Mouse (Mus musculus): ENCODE results near the gene Ube2l3. TPM values are rescaled to one million over a fixed set of nuclear protein-coding genes. Genes with fewer than 3 reads are reported as not detected.

The Ube2l3 gene
- polyA plus RNA-seq, 1 experiment from 2014 or later: 360 TPM

GRCm38 (mm10) chr16:17132089-17132905, 70.2 kb downstream of the Ube2l3 start, which contains the start of gene Sdf2l1:
Sdf2l1 (minus strand) TSS chr16:17132383.
- Histone ChIP-seq H3K4me3 (replicated peaks) (peak within 1 kb of the TSS; percentile 67), H3K36me3 (no peaks in the 10 kb centered on the region), H3K27me3 (no peaks in the 10 kb centered on the region), H3K4me1 (peaks cover 20% of the 10 kb centered on the region), H3K9ac (peak within 1 kb of the TSS; percentile 71), H3K9me3 (replicated peaks) (no peaks in the 10 kb centered on the region), H3K27ac (peak within 1 kb of the TSS; percentile 64), H3K4me2 (peak within 1 kb of the TSS; percentile 98)
- under 1% methylated on average over 47 of the region's 47 CpGs for WGBS
- ATAC-seq (replicated peaks; ENCODE audit: low FRiP score): peak; percentile 99

- Histone ChIP-seq H3K36me3 (no peaks in the 10 kb centered on the region), H3K9ac (peak overlapping the region; percentile 71), H3K4me2 (peak overlapping the region; percentile 98), H3K27me3 (no peaks in the 10 kb centered on the region), H3K9me3 (replicated peaks) (no peaks in the 10 kb centered on the region), H3K4me3 (replicated peaks) (peak overlapping the region; percentile 67), H3K4me1 (peaks cover 20% of the 10 kb centered on the region), H3K27ac (peak overlapping the region; percentile 64)
- peak; percentile 2 for ATAC-seq (replicated peaks; ENCODE audit: low FRiP score)
- 3% methylated on average over 43 of the region's 43 CpGs for WGBS
Observed at GRCm38 (mm10) chr16:17131191-17132088, 71.0 kb downstream of the Ube2l3 start.

GRCm38 (mm10) chr16:17127292-17127691, 75.2 kb downstream of the Ube2l3 start:
- Histone ChIP-seq H3K27me3 (no peaks in the 10 kb centered on the region), H3K4me3 (replicated peaks) (no peak overlapping the region), H3K27ac (no peak overlapping the region), H3K4me2 (no peak overlapping the region), H3K36me3 (peaks cover 11% of the 10 kb centered on the region), H3K9me3 (replicated peaks) (no peaks in the 10 kb centered on the region), H3K4me1 (peaks cover 46% of the 10 kb centered on the region), H3K9ac (no peak overlapping the region)
- ATAC-seq (replicated peaks; ENCODE audit: low FRiP score): no peak
- WGBS: 83% methylated on average over 1 of the region's 1 CpGs

GRCm38 (mm10) chr16:17124871-17125520, 77.5 kb downstream of the Ube2l3 start, which contains the start of gene 2610318N02Rik:
2610318N02Rik (minus strand) TSS chr16:17125167.
- Histone ChIP-seq H3K4me1 (peaks cover 35% of the 10 kb centered on the region), H3K4me3 (replicated peaks) (peak within 1 kb of the TSS; percentile 61), H3K9ac (peak within 1 kb of the TSS; percentile 64), H3K9me3 (replicated peaks) (no peaks in the 10 kb centered on the region), H3K27ac (peak within 1 kb of the TSS; percentile 86), H3K27me3 (no peaks in the 10 kb centered on the region), H3K4me2 (peak within 1 kb of the TSS; percentile 81), H3K36me3 (peaks cover 31% of the 10 kb centered on the region)
- ATAC-seq (replicated peaks; ENCODE audit: low FRiP score): peak; percentile 94
- WGBS: under 1% methylated on average over 25 of the region's 25 CpGs

GRCm38 (mm10) chr16:17124119-17124870, 78.2 kb downstream of the Ube2l3 start:
- Histone ChIP-seq H3K9ac (peak overlapping the region; percentile 64), H3K4me3 (replicated peaks) (peak overlapping the region; percentile 61), H3K4me1 (peaks cover 35% of the 10 kb centered on the region), H3K9me3 (replicated peaks) (no peaks in the 10 kb centered on the region), H3K27me3 (no peaks in the 10 kb centered on the region), H3K4me2 (peak overlapping the region; percentile 81), H3K27ac (peak overlapping the region; percentile 86), H3K36me3 (peaks cover 38% of the 10 kb centered on the region)
- ATAC-seq (replicated peaks; ENCODE audit: low FRiP score): peak; percentile 68
- WGBS: 2% methylated on average over 22 of the region's 22 CpGs

GRCm38 (mm10) chr16:17121569-17121968, 80.9 kb downstream of the Ube2l3 start:
- Histone ChIP-seq H3K4me3 (replicated peaks) (no peak overlapping the region), H3K4me1 (peaks cover 35% of the 10 kb centered on the region), H3K9me3 (replicated peaks) (no peaks in the 10 kb centered on the region), H3K4me2 (no peak overlapping the region), H3K9ac (no peak overlapping the region), H3K27ac (no peak overlapping the region), H3K27me3 (no peaks in the 10 kb centered on the region), H3K36me3 (peaks cover 58% of the 10 kb centered on the region)
- 71% methylated on average over 14 of the region's 14 CpGs for WGBS
- ATAC-seq (replicated peaks; ENCODE audit: low FRiP score): no peak

- no peaks in the 10 kb centered on the region for H3K9me3 ChIP-seq (replicated peaks)
- peaks cover 89% of the 10 kb centered on the region for H3K36me3 ChIP-seq
- no peak overlapping the region for H3K4me2 ChIP-seq
- WGBS: 86% methylated on average over 5 of the region's 5 CpGs
- no peak for ATAC-seq (replicated peaks; ENCODE audit: low FRiP score)
- H3K4me1 ChIP-seq: peaks cover 2% of the 10 kb centered on the region; the same call in 1 of the 2 replicates
- no peaks in the 10 kb centered on the region for H3K27me3 ChIP-seq
- H3K27ac ChIP-seq: no peak overlapping the region
- no peak overlapping the region for H3K9ac ChIP-seq
- no peak overlapping the region for H3K4me3 ChIP-seq (replicated peaks)
Observed at GRCm38 (mm10) chr16:17117309-17117799, 85.1 kb downstream of the Ube2l3 start.

- Histone ChIP-seq H3K4me3 (replicated peaks) (peak within 1 kb of the TSS; percentile 71), H3K4me2 (peak within 1 kb of the TSS; percentile 65), H3K9me3 (replicated peaks) (no peaks in the 10 kb centered on the region), H3K36me3 (peaks cover 65% of the 10 kb centered on the region), H3K27me3 (no peaks in the 10 kb centered on the region), H3K27ac (peak within 1 kb of the TSS; percentile 48), H3K9ac (peak within 1 kb of the TSS; percentile 52), H3K4me1 (peaks cover 14% of the 10 kb centered on the region)
- peak; percentile 84 for ATAC-seq (replicated peaks; ENCODE audit: low FRiP score)
- WGBS: 9% methylated on average over 38 of the region's 38 CpGs
Observed at GRCm38 (mm10) chr16:17110771-17111743, 91.4 kb downstream of the Ube2l3 start, which contains the start of gene Ppil2. Ppil2 (minus strand) TSS chr16:17111257.

- no peak overlapping the region for H3K9ac ChIP-seq
- peaks cover 14% of the 10 kb centered on the region for H3K4me1 ChIP-seq
- peaks cover 92% of the 10 kb centered on the region for H3K36me3 ChIP-seq
- H3K4me3 ChIP-seq (replicated peaks): no peak overlapping the region
- WGBS: 76% methylated on average over 4 of the region's 4 CpGs
- H3K9me3 ChIP-seq (replicated peaks): no peaks in the 10 kb centered on the region
- H3K27ac ChIP-seq: no peak overlapping the region
- no peak for ATAC-seq (replicated peaks; ENCODE audit: low FRiP score)
- H3K27me3 ChIP-seq: no peaks in the 10 kb centered on the region
- no peak overlapping the region for H3K4me2 ChIP-seq
Observed at GRCm38 (mm10) chr16:17104600-17104999, 97.8 kb downstream of the Ube2l3 start.

GRCm38 (mm10) chr16:17102630-17103220, 99.7 kb downstream of the Ube2l3 start:
- no peaks in the 10 kb centered on the region for H3K27me3 ChIP-seq
- no peak overlapping the region for H3K4me3 ChIP-seq (replicated peaks)
- H3K9ac ChIP-seq: no peak overlapping the region
- H3K4me1 ChIP-seq: peaks cover 9% of the 10 kb centered on the region; the same call in 1 of the 2 replicates
- ATAC-seq (replicated peaks; ENCODE audit: low FRiP score): no peak
- no peaks in the 10 kb centered on the region for H3K9me3 ChIP-seq (replicated peaks)
- WGBS: 59% methylated on average over 7 of the region's 7 CpGs
- no peak overlapping the region for H3K4me2 ChIP-seq
- no peak overlapping the region for H3K27ac ChIP-seq
- peaks cover 94% of the 10 kb centered on the region for H3K36me3 ChIP-seq

Measured in kidney, embryonic 15.5 days (tissue).